Mouse (Mus musculus): ENCODE measurements at regions not wholly inside any gene's neighbourhood (a gene's known extent, or its start where the extent isn't known, plus 50 kb on each side); places are given as distances from the start of the nearest gene placed in this dataset.
"Not testable (repeated sequence)": the region's sequence is repeated elsewhere in the genome, so short reads cannot be mapped to it uniquely, and the experiment has no call there.

DNA sequence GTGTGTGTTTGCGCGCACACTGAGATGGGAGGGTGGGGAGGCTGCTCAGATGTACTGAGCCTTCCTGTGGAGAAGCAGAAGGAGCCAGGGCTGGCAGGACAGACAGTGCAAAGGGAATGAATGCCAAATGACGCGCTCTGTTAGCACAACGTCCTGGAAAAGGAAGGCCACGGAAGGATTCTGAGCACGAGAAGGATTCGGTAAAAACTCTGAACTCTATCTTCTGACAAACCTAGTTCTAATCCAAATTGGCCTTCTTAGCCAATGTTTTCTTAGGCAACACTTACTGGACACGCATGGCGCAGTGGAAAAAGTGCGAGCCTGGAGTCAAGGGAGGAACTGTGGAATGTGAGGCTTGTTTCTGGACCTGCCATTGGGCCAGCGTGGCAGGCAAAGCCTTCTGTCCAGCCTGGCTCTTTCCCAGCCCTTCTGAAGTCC lies 503.0 kb downstream of the Gja1 start:
- in situ Hi-C loops (cut with MboI, MseI), result loop anchor here in 1 of 2 experiments (10.0 kb wide), 1 partner anchor 1325 kb away; no protein-coding TSS in a partner anchor

DNA sequence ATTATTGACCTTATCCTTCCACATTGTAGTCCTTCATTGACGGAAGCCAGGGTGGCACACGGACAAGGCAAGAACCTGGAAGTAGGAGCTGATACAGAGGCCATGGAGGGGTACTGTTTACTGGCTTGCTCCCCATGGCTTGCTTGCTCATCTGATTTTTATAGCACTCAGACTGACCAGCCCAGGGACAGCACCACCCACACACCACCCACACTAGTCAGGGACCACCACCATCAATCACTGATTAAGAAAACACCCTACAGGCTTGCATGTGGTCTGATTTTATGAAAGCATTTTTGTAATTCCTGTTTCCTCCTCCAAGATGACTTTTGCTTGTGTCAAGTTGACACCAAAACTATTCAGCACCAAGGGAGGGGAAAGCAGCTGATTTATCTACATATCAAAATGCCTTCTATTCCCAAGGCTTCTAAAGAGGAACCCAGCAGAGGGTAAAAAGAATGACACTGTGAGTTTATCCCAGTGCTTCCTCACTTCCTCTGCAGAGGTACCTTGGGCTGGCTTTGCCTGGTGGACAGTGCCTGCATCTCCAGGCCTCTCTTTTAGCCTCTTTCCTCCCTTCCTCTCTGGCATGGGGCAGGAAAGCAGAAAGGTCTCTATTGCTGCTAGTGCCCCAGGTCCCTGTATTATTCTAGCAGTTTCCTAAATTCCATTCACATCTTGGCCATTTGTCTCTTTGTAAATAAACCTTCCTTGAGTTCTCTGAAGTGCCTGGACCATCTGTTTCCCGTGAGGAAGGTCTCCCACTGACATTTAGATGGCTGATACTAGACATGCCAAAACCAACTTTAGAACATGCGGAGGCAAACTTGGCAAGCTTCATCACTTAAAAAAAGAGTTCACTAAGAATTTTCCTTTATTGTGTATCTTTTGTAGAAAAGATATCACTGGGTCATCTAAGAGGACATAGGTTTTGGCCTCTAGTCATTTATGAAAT lies 507.6 kb downstream of the Gja1 start:
- in situ Hi-C loops (cut with MboI, MseI), result loop anchor here in 1 of 2 experiments (10.0 kb wide), 1 partner anchor 1320 kb away; no protein-coding TSS in a partner anchor

DNA sequence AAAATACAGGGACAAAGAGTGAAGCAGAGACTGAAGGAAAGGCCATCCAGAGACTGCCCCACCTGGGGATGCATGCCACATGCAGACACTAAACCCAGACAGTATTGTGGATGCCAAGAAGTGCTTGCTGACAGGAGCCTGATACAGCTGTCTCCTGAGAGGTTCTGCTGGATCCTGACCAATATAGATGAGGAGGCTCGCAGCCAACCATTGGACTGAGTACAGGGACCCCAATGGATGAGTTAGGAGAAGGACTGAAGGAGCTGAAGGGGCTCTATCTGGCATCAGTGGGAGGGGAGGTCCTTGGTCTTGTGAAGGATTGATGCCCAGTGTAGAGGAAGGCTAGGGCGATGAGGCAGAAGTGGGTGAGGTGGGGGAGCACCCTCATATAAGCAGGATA lies 514.4 kb downstream of the Gja1 start:
- in situ Hi-C loops (cut with MboI, MseI), result not testable (repeated sequence)

DNA sequence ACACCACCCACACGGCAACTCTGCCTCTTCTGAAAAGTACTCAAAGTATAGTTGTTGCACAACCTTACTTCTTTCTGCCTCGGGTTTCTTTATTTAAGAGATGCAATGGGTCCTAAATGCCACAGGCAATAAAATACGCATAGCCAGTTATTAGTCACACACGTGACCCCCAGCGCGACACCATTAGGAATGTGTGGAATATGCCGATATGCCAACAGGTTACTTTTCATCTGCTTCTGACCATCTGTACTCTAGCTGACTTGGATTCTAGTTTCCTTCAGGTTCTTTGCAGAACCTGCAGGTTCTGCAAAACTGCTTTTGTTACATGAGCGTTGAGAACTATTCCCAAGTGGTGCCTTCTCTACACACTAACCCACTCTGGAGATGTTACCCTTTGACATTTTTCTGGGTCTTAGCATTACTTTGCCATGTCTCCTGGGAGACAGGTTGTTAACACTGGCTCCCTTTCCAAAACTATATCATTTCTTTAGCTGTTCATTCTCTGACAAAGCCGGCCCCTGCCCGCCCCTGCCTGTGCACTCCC lies 515.6 kb downstream of the Gja1 start:
- in situ Hi-C loops (cut with MboI, MseI), result no loop called here

DNA sequence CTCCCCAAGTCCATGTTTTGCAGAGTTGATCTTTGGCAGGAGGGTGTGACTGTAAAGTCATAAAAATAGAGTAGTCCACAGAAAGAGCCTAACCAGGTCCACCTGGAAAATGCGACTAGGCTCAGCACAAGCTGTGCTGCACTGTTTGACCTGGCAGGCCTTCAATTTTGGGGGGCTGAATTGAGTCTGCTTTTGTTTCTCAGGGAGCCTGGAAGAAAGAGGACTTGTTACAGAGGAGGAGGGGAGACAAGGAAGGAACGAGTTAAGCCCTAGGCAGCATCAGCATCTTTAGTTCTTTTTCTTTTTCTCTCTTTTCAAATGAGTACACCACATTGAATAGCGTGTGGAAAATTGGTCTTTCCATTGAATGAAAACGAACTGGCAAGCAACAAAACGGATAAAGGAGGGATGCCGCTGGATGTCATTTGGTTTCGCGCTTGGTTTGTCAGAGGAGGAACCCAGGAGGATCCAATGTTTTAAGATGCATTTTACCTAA lies 516.1 kb downstream of the Gja1 start:
- in situ Hi-C loops (cut with MboI, MseI), result no loop called here

DNA sequence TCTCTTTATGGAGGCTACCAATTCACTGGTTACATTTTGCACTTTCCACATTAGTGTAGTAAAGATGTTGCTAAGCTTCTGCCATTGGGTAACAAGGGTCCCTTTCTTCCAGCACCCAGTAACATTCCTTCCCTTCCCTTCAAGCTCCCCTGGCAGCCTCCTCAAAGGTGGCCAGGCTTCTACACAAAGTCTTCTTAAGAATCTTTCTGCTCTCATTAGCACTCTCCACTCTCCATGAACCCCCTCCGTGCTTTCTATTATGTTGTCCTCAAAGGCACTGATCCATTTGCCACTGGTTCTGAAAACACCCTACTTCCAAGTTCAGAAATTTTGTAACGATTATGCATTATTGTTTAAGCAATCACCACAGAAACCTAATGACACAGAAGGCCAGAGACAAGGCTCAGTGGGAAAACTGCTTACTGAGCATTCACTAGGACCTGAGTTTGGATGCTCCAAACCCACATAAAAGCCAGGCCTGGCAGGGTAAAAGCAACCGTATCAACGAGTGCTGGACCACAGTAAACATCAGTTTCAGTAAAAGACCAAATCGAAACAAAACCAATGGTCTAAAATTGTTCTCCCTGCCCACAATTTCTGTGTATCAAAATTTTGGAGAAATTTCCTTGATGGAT lies 522.6 kb downstream of the Gja1 start:
- in situ Hi-C loops (cut with MboI, MseI), result no loop called here

DNA sequence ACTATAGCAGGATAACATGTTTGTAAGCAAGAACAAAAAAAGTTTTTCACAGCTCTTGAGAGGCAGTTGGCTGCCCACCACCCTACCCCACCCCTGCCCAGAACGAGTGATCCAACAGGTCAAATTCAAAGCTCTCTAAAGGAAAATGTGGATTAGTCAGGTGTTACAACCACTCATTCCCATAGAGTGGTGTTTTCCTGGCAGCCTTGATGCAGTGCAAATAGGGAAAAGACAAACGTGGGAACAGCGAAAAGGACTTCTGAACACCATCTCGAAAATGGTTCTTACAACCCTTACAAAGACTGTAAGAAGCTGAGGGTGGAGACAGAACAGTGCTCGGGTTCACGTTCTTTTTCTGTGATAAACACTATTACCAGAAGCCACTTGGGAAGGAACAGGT lies 523.8 kb downstream of the Gja1 start:
- in situ Hi-C loops (cut with MboI, MseI), result no loop called here

DNA sequence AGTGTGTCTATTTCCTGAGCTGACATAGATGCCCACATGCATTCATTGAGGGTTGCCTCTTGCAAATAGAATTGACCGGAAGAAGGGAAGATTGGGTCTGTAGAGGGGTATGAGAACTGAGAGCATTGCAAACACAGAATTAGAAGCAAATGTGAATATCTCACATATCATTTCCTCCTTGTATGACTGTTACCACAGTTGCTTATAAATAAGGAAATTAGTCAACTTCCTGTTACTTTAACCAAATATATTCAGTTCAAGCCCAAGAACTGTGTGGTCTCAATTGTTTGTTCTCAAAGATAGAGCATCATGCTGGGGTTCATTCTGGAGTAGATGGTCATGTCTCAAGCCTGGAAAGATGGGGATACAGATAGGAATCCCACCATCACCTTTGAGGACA lies 535.6 kb downstream of the Gja1 start:
- in situ Hi-C loops (cut with MboI, MseI), result no loop called here

DNA sequence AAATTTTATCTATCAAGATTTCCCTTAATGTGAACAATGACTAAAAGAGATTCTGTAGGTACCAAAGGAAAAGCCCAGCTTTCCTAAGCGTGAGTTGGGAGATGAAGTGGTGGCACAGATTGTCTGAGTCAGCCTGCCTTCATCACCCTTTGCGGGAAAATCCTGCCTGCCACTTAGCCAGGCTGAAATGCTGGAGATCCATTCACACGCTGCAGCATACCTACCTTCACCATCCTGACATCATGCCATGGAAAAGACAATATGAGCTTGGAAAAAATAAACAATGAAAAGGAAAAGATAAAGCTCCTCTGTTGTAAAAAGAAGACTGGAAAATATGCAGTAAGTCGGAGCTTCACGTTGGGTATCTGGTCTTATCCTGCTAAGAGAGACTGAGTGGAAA lies 537.0 kb downstream of the Gja1 start:
- in situ Hi-C loops (cut with MboI, MseI), result no loop called here

GRCm38 (mm10) chr10:56918412-56918811 lies 541.3 kb downstream of the Gja1 start:
- in situ Hi-C loops (cut with MboI, MseI), result no loop called here

GRCm38 (mm10) chr10:56920711-56921672 lies 543.9 kb downstream of the Gja1 start:
- in situ Hi-C loops (cut with MboI, MseI), result no loop called here

- in situ Hi-C loops (cut with MboI, MseI), result no loop called here
These were observed 551.0 kb upstream of the Hsf2 start for GRCm38 (mm10) chr10:56935174-56935573.

DNA sequence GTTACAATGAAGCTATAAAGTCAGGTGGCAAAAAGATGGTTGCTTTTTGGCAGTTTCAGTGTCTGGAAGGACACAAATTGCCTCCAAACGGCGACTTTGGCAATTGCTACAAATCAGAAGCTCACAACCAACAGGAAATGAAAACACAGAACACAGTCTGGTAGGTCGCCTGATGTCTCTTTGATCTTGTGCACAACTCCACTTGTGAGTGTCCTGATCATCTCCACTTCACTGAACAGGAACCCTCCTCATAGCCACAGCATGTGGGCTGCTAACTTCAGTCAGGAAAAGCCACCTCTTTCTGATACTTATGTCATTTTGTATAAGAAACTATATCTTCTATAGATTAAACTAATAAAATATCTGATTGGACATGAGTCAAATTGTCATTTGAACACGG lies 544.2 kb upstream of the Hsf2 start:
- in situ Hi-C loops (cut with MboI, MseI), result no loop called here

- in situ Hi-C loops (cut with MboI, MseI), result no loop called here
These were observed 541.6 kb upstream of the Hsf2 start for GRCm38 (mm10) chr10:56944434-56945145.

DNA sequence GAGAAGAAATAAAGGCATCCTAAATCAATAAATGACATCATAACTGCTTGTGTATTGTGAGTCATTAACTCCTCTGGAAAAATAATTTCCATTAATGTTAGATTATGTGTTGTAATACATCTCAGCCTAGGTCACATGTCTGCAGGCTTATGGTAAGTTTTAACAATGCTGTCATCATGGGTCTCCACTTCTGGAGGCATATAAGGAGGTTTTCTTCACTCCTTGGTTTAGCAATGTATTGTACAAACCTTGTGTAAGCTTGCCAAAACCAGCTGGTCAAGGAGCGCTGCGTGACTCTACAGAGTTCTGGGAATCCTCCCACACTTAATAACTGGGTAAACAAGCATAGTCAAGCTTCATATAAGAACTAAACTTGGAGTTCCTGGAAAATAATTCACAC lies 529.5 kb upstream of the Hsf2 start:
- in situ Hi-C loops (cut with MboI, MseI), result no loop called here

- in situ Hi-C loops (cut with MboI, MseI), result no loop called here
These were observed 523.9 kb upstream of the Hsf2 start for GRCm38 (mm10) chr10:56962096-56962807.

DNA sequence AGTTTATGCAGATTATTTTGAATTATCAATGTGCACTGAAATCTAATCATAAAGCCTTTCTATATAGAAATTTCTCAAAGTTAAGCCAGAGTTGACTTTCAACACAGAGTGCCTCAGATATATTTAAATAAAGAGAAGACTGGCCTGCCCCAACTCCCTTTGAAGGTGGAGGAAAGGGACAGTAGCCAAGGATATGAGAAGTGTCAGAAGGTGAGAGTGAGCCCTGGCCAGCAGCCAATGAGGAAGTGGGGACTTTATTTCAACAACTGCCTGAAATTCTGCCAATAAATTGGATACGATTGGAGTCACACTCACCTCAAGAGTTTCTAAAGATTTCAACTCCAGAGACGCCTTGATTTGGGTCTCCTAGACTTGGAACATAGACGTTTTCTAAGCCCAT lies 523.0 kb upstream of the Hsf2 start:
- in situ Hi-C loops (cut with MboI, MseI), result no loop called here

DNA sequence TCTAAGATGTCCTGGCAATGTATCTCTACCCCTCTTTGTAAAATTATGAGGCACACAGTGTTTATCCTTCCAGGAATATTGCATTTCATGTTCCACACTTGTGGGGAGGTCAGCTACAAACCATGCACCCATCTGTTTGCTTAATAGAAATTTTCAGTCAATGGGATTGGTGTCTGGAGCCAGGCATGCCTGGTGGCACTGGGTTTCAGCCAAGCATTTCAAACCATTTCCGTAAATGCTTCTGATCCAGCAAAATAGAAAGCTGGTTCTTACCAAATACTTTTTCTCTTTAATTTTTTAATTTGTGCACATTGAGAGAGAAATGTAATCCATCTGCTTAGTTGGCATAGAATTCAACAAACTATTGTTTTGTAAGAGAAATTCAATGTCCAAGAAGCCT lies 517.3 kb upstream of the Hsf2 start:
- in situ Hi-C loops (cut with MboI, MseI), result no loop called here

- in situ Hi-C loops (cut with MboI, MseI), result no loop called here
These were observed 511.4 kb upstream of the Hsf2 start for GRCm38 (mm10) chr10:56974812-56975211.

- in situ Hi-C loops (cut with MboI, MseI), result no loop called here
These were observed 506.6 kb upstream of the Hsf2 start for GRCm38 (mm10) chr10:56979601-56980000.
